Mouse (Mus musculus) mouse trophoblast stem cell (cell line): ENCODE results near the gene H2al3.

ENCODE experiments used
- in situ Hi-C, 2 experiments: fragments of 300-500 bp; cut with MseI, MboI; formaldehyde crosslinking; loops; 2 replicates in 1 of 2; 3 replicates in 1 of 2; pipeline ENCODE4 v1.15.1; 2025

Gene H2al3

DNA sequence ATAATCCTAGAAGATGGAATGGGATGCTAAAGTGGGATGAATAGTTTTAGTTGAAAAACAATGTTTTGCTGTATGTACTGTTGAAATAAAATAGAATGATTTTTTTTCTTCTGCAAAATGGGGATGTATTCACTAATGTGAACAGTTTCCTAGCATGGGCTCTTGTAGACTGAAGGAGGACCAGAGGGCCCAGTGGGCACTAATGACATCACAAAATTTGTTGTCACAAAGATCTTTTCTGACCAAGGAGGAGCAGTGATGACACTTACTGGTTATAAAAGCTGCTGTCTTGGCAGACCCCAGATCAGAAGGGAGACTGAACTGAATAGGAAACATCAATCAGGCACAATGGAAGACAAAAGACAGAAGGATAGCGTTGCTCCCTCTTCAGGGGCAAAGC is at the start of gene H2al3:
TSS of gene H2al3 (plus strand) at position 301 of the 400 bp plus-strand sequence.
- in situ Hi-C loops, result no loop called here

DNA sequence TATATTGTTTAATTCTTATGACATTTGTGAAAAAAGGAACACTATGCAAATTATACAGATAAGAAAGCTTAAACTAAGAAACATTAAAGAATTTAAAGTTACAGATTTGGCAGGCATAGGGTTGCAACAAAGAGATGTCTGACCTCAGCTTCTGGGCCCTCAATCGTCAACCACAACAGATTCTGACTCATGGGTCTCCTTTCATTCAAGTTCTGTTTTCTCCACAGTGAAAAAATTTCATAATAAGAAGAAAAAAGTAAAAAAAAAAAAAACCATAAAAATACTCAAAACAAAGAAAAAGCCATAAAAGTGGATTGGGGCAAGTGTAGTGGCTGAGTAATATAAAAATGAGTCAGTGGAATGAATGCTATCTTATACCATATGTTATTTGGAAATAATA is 39.4 kb upstream of the H2al3 start:
- in situ Hi-C loops, result no loop called here

DNA sequence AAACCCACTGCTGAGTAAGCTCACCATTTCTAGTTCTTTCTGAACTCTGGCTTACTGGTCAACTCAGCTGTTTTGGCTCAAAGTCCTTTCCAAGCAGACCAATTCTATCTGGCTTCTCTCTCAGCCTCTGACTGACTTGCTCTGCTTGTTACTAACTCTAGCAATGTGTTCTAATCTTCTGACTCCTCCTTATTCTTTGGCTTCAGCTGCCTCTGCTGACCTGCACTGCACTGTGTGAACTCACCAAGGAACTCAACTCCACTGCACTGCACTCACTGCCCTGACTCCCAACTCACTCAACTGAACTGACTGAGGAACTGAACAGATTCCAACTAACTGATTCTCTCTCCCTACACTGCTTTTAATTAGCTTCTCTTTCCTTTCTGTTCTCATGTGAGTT is 37.0 kb upstream of the H2al3 start:
- in situ Hi-C loops, result no loop called here

DNA sequence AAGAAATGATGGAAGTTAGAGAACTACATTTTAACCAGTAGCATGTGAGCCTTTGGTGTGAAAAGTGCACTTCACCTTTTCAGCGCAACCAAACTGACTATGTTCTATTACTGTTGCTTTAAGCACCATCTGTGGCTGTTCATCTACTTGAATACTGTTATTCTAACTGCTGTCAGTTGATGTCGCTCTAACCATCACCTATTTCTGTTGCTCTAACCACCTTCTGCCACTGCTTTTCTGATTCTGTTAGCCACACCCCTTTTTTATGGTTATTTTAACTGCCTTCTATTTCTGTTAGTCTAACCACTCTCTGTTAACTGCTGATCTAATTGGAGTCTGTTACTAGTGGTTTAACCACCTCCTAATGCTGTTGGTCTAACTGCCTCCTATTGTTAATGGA is 14.7 kb upstream of the H2al3 start:
- in situ Hi-C loops, result no loop called here

DNA sequence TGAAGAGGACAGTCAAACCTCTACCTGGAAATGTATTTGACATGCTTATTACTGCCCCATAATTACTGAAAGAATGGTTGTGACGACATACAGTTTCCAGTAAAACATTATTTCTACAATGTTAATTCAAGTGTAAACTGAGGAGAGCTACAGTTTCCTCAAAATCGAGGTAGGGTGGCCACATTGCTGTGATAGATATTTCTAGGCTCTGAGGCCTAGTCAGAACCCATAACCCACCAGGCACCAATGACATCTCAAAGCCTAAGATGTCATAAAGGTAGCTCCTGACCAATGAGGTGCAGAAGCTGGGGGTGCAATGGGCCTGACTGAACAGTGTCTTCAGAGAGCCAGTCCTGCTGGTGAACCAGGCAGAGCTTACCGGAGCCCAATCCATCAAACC is 2.9 kb upstream of the H2al3 start, which contains the start of gene Hypm:
TSS of gene Hypm (plus strand) at position 301 of the 400 bp plus-strand sequence.
- in situ Hi-C loops, result no loop called here

DNA sequence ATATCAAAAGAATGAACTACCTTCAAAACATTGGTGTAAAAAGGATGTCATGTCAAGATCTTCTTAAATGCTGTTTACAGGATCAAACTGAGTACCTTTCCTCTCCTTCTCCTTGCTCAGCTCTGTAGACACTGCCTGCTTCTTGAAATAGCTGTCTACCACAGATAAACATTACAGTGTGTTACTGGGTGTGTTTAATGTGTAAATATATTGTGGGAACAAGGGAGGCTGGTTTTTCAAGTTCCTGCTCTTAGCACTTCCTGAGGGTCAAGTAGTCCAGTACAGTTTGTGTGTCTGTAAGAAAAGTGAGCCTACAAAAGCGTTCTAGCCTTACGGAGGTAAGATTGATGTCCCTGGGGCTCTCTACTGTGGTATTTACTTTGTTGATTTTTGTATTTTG is 12.4 kb downstream of the H2al3 start:
- in situ Hi-C loops, result no loop called here

DNA sequence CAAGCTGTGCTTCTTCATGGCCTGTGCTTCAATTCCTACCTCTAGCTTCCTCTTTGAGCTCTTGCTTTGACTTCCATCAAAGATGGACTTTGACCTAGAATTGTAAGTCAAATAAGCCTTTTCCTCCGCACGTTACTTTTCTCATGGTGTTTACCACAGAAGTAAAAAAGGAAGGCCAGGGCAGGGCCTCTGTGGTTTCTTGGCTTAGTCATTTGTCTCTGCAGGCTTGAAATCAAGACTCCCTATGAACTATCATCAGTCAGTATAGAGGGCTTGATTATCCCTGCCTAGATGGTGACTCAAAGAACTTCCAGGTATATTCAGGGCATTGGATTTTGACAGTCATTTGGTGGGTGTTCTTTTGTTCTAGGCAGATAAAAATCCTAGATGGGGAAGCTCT is 26.0 kb downstream of the H2al3 start:
- in situ Hi-C loops, result no loop called here

DNA sequence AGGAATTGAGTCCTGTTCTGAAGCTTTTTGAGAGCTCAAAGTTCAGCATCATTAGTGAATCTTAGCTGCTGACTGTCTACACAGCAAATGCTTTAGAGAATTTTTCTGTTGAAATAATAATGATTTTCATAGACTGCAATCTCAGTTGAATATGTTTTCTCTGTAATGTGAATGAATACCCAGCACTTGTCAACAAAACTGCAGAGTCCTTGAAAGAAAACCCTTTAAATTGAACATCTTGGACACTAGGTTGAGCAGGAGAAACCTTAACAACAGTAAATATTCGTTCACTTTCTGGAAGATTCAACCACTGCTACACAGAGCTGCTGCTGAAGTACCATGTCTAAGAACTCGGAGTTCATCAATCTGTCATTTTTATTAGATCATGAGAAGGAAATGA is 35.8 kb downstream of the H2al3 start, which contains the start of gene Sytl5:
TSS of gene Sytl5 (plus strand) at position 301 of the 400 bp plus-strand sequence.
- in situ Hi-C loops, result no loop called here
